In the genomic region with DNA sequence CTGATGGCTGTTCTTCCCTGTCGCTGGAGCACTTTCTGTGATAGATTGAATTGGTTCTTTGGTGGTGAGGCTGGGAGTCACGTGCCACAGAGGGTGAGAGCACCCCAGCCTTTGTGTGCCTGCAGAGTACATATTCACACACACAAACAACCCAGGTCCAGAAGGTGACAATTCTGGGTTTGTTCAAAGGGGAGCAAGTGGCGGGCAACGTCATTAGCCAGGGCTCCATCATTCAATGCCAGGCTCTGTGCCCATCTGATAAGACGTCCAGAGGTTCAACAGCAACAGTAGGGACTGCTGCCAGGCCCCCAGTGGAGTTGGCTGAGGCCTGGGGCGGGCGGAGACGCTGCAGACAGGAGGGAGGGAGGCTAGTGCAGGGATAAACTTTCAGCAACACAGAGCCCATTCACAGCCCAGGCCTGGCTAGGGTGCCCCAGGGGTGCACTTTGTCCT, we compare ENCODE assay signal across 10 mouse cellular contexts. TPM values are rescaled to one million over a fixed set of nuclear protein-coding genes. Genes with fewer than 3 reads are reported as not detected.
DNase-seq lines count a peak whose midpoint lies in the region; ATAC-seq and TF ChIP-seq lines count a peak whose summit lies in the region.
"Had no signal": no experiment of that assay in that cellular context is flagged by ENCODE, and none has a peak within 500 bp of the region (broad histone marks: within the 10 kb centered on the region; RNA-seq: fewer than 3 reads in every experiment).

No protein-coding gene starts in this region.

- no peak for TF ChIP-seq CTCF in liver, postnatal 0 days (IDR thresholded peaks at IDR 0.05; ENCODE audit: low read depth)
- TF ChIP-seq CTCF in stomach, postnatal 0 days (IDR thresholded peaks at IDR 0.05; ENCODE audit: low read depth), result no peak

- no peak overlapping the region for H3K4me3 ChIP-seq in liver, postnatal 0 days (ENCODE audit: low read depth, low read length)
- no peak overlapping the region for H3K4me3 ChIP-seq in liver, embryonic 11.5 days (ENCODE audit: low read depth, low read length)
- no peak overlapping the region for H3K4me3 ChIP-seq in limb, embryonic 13.5 days
- no peak overlapping the region for H3K4me3 ChIP-seq in stomach, postnatal 0 days (ENCODE audit: low read depth, low read length)
- H3K4me3 ChIP-seq in forebrain, embryonic 15.5 days, result no peak overlapping the region

- no peaks in the 10 kb centered on the region for H3K4me1 ChIP-seq in liver, postnatal 0 days (ENCODE audit: insufficient read depth)
- H3K4me1 ChIP-seq in liver, embryonic 11.5 days (replicated peaks; ENCODE audit: control insufficient read depth, insufficient read depth, low read length), result peaks cover 4% of the 10 kb centered on the region; the same call in 1 of the 2 replicates
- H3K4me1 ChIP-seq in limb, embryonic 13.5 days, result peaks cover 29% of the 10 kb centered on the region
- no peaks in the 10 kb centered on the region for H3K4me1 ChIP-seq in stomach, postnatal 0 days (replicated peaks; ENCODE audit: control insufficient read depth, insufficient read depth)
- 0 out of 2 replicates have a peak, but pooled peaks cover 4% of the 10 kb centered on the region for H3K4me1 ChIP-seq in forebrain, embryonic 15.5 days

- no peak for TF ChIP-seq EP300 in liver, postnatal 0 days (IDR thresholded peaks at IDR 0.05; ENCODE audit: low read depth)
- TF ChIP-seq EP300 in stomach, postnatal 0 days (optimal IDR thresholded peaks at IDR 0.05), result no peak

- DNase-seq in liver, postnatal 0 days, result peak; percentile 29
- DNase-seq in liver, embryonic 11.5 days (ENCODE audit: low spot score), result no peak
- peak; percentile 56 to 61 for DNase-seq in heart, postnatal 10 days
- peak; percentile 64 for DNase-seq in stomach, postnatal 0 days (ENCODE audit: low spot score)
- no peak for DNase-seq in thymus, adult 18-20 months
- DNase-seq in urinary bladder, adult 18-20 months (ENCODE audit: low spot score in 2 of 2), result no peak

- peak; percentile 27; the same call in 1 of the 2 replicates for ATAC-seq in liver, postnatal 0 days
- no peak for ATAC-seq in liver, embryonic 11.5 days (replicated peaks; ENCODE audit: low FRiP score)
- ATAC-seq in limb, embryonic 13.5 days (ENCODE audit: low FRiP score, low read depth), result 0 out of 2 replicates have a peak, but pooled peaks have one; percentile 51
- ATAC-seq in stomach, postnatal 0 days (ENCODE audit: low FRiP score, low TSS enrichment), result peak; percentile 60
- ATAC-seq in forebrain, embryonic 15.5 days (replicated peaks), result no peak

- H3K27me3 ChIP-seq in liver, postnatal 0 days (ENCODE audit: insufficient read depth, low read length), result no peaks in the 10 kb centered on the region
- peaks cover 5% of the 10 kb centered on the region for H3K27me3 ChIP-seq in liver, embryonic 11.5 days (replicated peaks; ENCODE audit: control insufficient read depth, insufficient read depth, low read length)
- peaks cover 9% of the 10 kb centered on the region; the same call in 1 of the 2 replicates for H3K27me3 ChIP-seq in limb, embryonic 13.5 days
- H3K27me3 ChIP-seq in stomach, postnatal 0 days (ENCODE audit: control insufficient read depth, insufficient read depth, low read length), result no peaks in the 10 kb centered on the region; the same call in 1 of the 2 replicates
- H3K27me3 ChIP-seq in forebrain, embryonic 15.5 days, result no peaks in the 10 kb centered on the region; the same call in 1 of the 2 replicates

- H3K9ac ChIP-seq in liver, postnatal 0 days (replicated peaks), result no peak overlapping the region
- H3K9ac ChIP-seq in liver, embryonic 11.5 days (ENCODE audit: low read depth, low read length), result no peak overlapping the region
- H3K9ac ChIP-seq in limb, embryonic 13.5 days, result no peak overlapping the region
- no peak overlapping the region for H3K9ac ChIP-seq in stomach, postnatal 0 days (ENCODE audit: low read length)
- H3K9ac ChIP-seq in forebrain, embryonic 15.5 days (replicated peaks), result no peak overlapping the region
- H3K9ac ChIP-seq: liver, embryonic 14.5 days had no signal

- no peak overlapping the region for H3K27ac ChIP-seq in liver, postnatal 0 days (ENCODE audit: low read depth)
- H3K27ac ChIP-seq in liver, embryonic 11.5 days (ENCODE audit: low read depth, low read length), result no peak overlapping the region
- H3K27ac ChIP-seq in limb, embryonic 13.5 days, result no peak overlapping the region
- no peak overlapping the region for H3K27ac ChIP-seq in stomach, postnatal 0 days (replicated peaks)
- H3K27ac ChIP-seq in forebrain, embryonic 15.5 days (replicated peaks), result no peak overlapping the region
- H3K27ac ChIP-seq: liver, embryonic 14.5 days had no signal

- no peaks in the 10 kb centered on the region for H3K36me3 ChIP-seq in liver, postnatal 0 days (replicated peaks; ENCODE audit: insufficient read depth, low read length)
- H3K36me3 ChIP-seq in liver, embryonic 11.5 days (ENCODE audit: control insufficient read depth, insufficient read depth, low read length), result no peaks in the 10 kb centered on the region
- no peaks in the 10 kb centered on the region for H3K36me3 ChIP-seq in limb, embryonic 13.5 days
- H3K36me3 ChIP-seq in stomach, postnatal 0 days (ENCODE audit: control insufficient read depth, insufficient read depth, low read length), result no peaks in the 10 kb centered on the region
- H3K36me3 ChIP-seq in forebrain, embryonic 15.5 days, result no peaks in the 10 kb centered on the region

- intact Hi-C loops in heart, postnatal 10 days (cut with DNase I), result no loop called here

- WGBS in liver, postnatal 0 days (ENCODE audit: insufficient replicate concordance), result 42% methylated on average over 8 of the region's 8 CpGs
- WGBS in liver, embryonic 11.5 days, result 64% methylated on average over 8 of the region's 8 CpGs
- WGBS in limb, embryonic 13.5 days, result 39% methylated on average over 8 of the region's 8 CpGs
- 23% methylated on average over 8 of the region's 8 CpGs for WGBS in stomach, postnatal 0 days
- 43% methylated on average over 8 of the region's 8 CpGs for WGBS in forebrain, embryonic 15.5 days

- H3K4me2 ChIP-seq in liver, postnatal 0 days (ENCODE audit: low read depth, low read length), result no peak overlapping the region
- H3K4me2 ChIP-seq in liver, embryonic 11.5 days, result no peak overlapping the region
- no peak overlapping the region for H3K4me2 ChIP-seq in limb, embryonic 13.5 days (replicated peaks)
- no peak overlapping the region for H3K4me2 ChIP-seq in stomach, postnatal 0 days (replicated peaks; ENCODE audit: low read depth)
- H3K4me2 ChIP-seq in forebrain, embryonic 15.5 days (replicated peaks), result no peak overlapping the region

- no peaks in the 10 kb centered on the region for H3K9me3 ChIP-seq in liver, postnatal 0 days (ENCODE audit: low read length)
- H3K9me3 ChIP-seq in liver, embryonic 11.5 days (ENCODE audit: control insufficient read depth, low read length), result no peaks in the 10 kb centered on the region
- H3K9me3 ChIP-seq in limb, embryonic 13.5 days, result no peaks in the 10 kb centered on the region
- no peaks in the 10 kb centered on the region for H3K9me3 ChIP-seq in stomach, postnatal 0 days (ENCODE audit: control insufficient read depth, low read length)
- H3K9me3 ChIP-seq in forebrain, embryonic 15.5 days, result no peaks in the 10 kb centered on the region

RNA-seq across cellular contexts. Expression of gene Foxl1, which starts 36.3 kb away (rescaled TPM):
- polyA plus RNA-seq in liver, postnatal 0 days (2015; fragmentation: Nextera tagmentation; extraction: Ambion mirVana), result not detected in 2 replicates
- polyA plus RNA-seq in liver, embryonic 11.5 days (2014; fragmentation: Nextera tagmentation; extraction: Ambion mirVana), result 0.61 and 0.73 TPM in 2 replicates
- under 1 TPM; 0.27 to 0.43 TPM for total RNA-seq in heart, postnatal 10 days (2021)
- 0.15 and 0.18 TPM in 2 replicates for polyA plus RNA-seq in limb, embryonic 13.5 days (2015; fragmentation: Nextera tagmentation; extraction: Ambion mirVana)
- 2.8 and 2.9 TPM in 2 replicates for polyA plus RNA-seq in stomach, postnatal 0 days (2015; fragmentation: Nextera tagmentation; extraction: Ambion mirVana)
- 0.10 and 0.18 TPM in 2 replicates for polyA plus RNA-seq in forebrain, embryonic 15.5 days (2015; fragmentation: Nextera tagmentation; extraction: Ambion mirVana)
- polyA plus RNA-seq: neural tube, embryonic 14.5 days had no signal

RNA-seq across cellular contexts. Expression of gene Foxc2, which starts 48.1 kb away (rescaled TPM):
- polyA plus RNA-seq in liver, postnatal 0 days (2015; fragmentation: Nextera tagmentation; extraction: Ambion mirVana), result 0.04 and 0.05 TPM in 2 replicates
- 2.6 and 3.4 TPM in 2 replicates for polyA plus RNA-seq in liver, embryonic 11.5 days (2014; fragmentation: Nextera tagmentation; extraction: Ambion mirVana)
- total RNA-seq in heart, postnatal 10 days (2021), result 1 to 10 TPM; 4.0 TPM
- 7.5 and 8.3 TPM in 2 replicates for polyA plus RNA-seq in limb, embryonic 13.5 days (2015; fragmentation: Nextera tagmentation; extraction: Ambion mirVana)
- 0.40 and 0.41 TPM in 2 replicates for polyA plus RNA-seq in stomach, postnatal 0 days (2015; fragmentation: Nextera tagmentation; extraction: Ambion mirVana)
- polyA plus RNA-seq in forebrain, embryonic 15.5 days (2015; fragmentation: Nextera tagmentation; extraction: Ambion mirVana), result 1.6 and 2.0 TPM in 2 replicates

RNA-seq across cellular contexts. Expression of gene Mthfsd, which starts 55.9 kb away (rescaled TPM):
- 12.9 and 13.7 TPM in 2 replicates for polyA plus RNA-seq in liver, postnatal 0 days (2015; fragmentation: Nextera tagmentation; extraction: Ambion mirVana)
- 48.1 and 50.6 TPM in 2 replicates for polyA plus RNA-seq in liver, embryonic 11.5 days (2014; fragmentation: Nextera tagmentation; extraction: Ambion mirVana)
- 10 to 100 TPM; 13.2 to 15.5 TPM for total RNA-seq in heart, postnatal 10 days (2021)
- 65.4 and 76.9 TPM in 2 replicates for polyA plus RNA-seq in limb, embryonic 13.5 days (2015; fragmentation: Nextera tagmentation; extraction: Ambion mirVana)
- polyA plus RNA-seq in stomach, postnatal 0 days (2015; fragmentation: Nextera tagmentation; extraction: Ambion mirVana), result 33.0 and 38.1 TPM in 2 replicates
- 49.8 and 55.4 TPM in 2 replicates for polyA plus RNA-seq in forebrain, embryonic 15.5 days (2015; fragmentation: Nextera tagmentation; extraction: Ambion mirVana)

Comparison
In these comparisons a context has a peak if more than half of its experiments do, and no peak if none do; other contexts are left out.
1. ATAC-seq: peak in liver, postnatal 0 days (single experiment), limb, embryonic 13.5 days (single experiment) and stomach, postnatal 0 days (single experiment); none in liver, embryonic 11.5 days (single experiment) and forebrain, embryonic 15.5 days (single experiment).
2. DNase-seq: peak in liver, postnatal 0 days (single experiment), heart, postnatal 10 days (2 of 2) and stomach, postnatal 0 days (single experiment); none in liver, embryonic 11.5 days (single experiment), thymus, adult 18-20 months (0 of 2) and urinary bladder, adult 18-20 months (0 of 2).